Mouse (Mus musculus): ENCODE results near the gene Prodh2.

The Prodh2 gene

GRCm38 (mm10) chr7:30464816-30465300 is 28.6 kb upstream of the Prodh2 start:
- TF ChIP-seq GATA4 (IDR thresholded peaks at IDR 0.05; ENCODE audit: insufficient replicate concordance, low read length): no peak

- TF ChIP-seq GATA4 (IDR thresholded peaks at IDR 0.05; ENCODE audit: insufficient replicate concordance, low read length): no peak
Measured at GRCm38 (mm10) chr7:30472411-30472810, 21.0 kb upstream of the Prodh2 start.

DNA sequence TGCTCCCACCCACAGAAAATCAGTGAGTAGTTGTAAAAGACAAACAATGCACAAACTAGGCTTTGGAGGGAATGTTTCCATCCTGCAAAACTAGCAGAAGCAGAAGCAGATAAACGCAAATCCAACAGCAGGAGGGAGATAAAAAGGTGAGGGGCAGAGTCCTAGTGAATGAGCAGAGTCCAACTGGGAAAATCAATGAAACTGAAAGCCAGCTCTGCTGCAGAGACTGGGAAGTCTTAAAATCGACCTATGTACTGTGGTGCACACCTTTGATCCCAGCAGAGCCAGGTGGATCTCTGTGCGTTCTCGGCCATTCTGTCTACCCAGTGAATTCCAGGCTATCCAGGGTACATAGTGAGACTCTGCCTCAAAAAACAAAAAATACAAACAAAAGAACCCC is 18.4 kb upstream of the Prodh2 start:
- TF ChIP-seq GATA4 (IDR thresholded peaks at IDR 0.05; ENCODE audit: insufficient replicate concordance, low read length): peak; percentile 79; the same call in 1 of the 2 replicates

DNA sequence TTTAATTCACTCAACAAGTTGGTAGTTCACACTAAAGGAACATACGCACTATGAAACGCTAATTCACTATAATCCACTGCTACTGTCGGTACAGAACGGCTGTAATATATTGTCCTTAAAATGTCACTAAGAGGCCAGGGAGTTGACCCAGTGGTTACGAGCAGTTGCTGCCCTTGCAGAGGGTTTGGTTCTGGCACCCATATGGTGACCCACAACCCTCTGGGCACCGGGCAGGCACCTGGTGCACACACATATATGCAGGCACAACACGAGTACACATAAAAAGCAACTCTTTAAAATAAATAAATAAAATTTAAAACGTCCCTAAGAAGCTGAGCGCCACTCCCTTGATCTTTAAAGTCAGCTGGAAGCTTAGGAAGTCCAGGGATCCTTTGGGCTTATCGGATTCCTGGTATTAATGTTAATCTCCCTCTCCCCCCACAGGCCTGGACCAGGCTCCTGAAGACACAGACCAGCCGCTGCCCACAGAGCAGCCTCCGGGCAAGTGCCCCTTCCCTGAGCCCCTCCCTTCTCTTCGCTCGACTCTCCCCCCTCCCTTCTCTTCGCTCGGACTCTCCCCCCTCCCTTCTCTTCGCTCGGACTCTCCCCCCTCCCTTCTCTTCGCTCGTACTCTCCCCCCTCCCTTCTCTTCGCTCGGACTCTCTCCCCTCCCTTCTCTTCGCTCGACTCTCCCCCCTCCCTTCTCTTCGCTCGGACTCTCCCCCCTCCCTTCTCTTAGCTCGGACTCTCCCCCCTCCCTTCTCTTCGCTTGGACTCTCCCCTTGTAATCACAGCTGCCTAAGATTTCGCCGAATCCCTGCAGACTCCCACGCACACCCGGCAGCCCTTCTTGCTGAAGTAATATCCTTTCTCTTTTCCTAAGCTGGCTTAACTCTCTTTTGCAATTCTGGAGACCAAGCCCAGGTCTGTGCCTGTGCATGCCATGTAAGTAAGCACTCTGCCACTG is 15.7 kb upstream of the Prodh2 start:
- TF ChIP-seq GATA4 (IDR thresholded peaks at IDR 0.05; ENCODE audit: insufficient replicate concordance, low read length): no peak

DNA sequence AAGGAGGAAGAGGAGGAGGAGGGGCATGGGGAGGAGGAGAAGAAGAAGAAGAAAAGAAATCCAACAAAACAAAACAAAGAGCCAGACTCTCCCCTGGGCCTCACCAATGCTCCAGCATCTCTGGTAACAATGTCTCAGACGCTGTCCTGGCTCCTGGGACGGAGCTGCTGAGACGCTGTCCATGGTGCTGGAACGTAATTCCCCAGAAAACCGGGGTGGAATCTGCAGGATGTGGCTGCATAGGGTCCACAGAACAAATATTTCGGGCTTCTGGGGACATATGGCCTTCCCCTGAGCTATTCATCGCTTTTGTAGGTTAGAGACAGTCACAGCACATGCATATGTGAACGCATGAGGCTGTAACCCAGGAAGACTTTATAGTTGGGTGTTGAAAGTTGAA is 9.2 kb upstream of the Prodh2 start:
- no peak for TF ChIP-seq GATA4 (IDR thresholded peaks at IDR 0.05; ENCODE audit: insufficient replicate concordance, low read length)

DNA sequence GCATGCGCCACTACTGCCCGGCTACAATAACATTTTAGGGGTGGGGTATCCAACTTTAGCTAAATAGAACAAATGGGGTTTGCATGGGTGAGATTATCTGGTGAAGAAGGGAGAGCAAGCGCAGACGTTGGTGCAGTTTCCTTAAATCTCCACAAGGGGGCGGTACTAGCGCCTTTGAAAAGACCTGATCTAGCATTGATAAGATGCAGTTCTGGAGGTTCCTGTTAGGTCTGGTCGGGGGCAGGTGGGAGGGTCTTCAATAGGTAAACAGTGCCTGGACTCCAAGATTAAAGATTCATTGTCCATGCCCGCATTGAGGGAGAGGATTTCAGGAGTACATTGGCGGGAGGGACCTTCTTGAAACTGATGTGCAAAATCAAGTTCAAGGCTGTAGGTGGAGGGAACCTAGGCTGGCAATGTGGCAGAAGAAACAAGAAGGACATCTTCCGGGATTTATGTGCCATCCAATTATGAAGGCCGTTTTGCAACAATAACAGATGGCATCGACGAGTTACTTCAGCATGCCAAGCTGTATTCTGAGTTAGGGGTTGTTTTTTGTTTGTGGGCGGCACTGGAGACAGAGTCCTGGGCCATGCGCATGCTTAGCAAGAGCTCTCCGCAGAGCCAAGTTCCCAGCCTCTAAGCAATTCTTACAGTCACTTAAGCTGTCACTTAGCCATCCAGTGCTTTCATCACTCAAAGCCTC is 3.0 kb upstream of the Prodh2 start:
- peak; percentile 55; the same call in 1 of the 2 replicates for TF ChIP-seq GATA4 (IDR thresholded peaks at IDR 0.05; ENCODE audit: insufficient replicate concordance, low read length)

GRCm38 (mm10) chr7:30490957-30491307 is 2.5 kb upstream of the Prodh2 start:
- TF ChIP-seq GATA4 (IDR thresholded peaks at IDR 0.05; ENCODE audit: insufficient replicate concordance, low read length): no peak

GRCm38 (mm10) chr7:30492765-30493164 is 657 bp upstream of the Prodh2 start:
- no peak for TF ChIP-seq GATA4 (IDR thresholded peaks at IDR 0.05; ENCODE audit: insufficient replicate concordance, low read length)

GRCm38 (mm10) chr7:30508061-30508460 is 14.6 kb downstream of the Prodh2 start:
- TF ChIP-seq GATA4 (IDR thresholded peaks at IDR 0.05; ENCODE audit: insufficient replicate concordance, low read length): no peak

DNA sequence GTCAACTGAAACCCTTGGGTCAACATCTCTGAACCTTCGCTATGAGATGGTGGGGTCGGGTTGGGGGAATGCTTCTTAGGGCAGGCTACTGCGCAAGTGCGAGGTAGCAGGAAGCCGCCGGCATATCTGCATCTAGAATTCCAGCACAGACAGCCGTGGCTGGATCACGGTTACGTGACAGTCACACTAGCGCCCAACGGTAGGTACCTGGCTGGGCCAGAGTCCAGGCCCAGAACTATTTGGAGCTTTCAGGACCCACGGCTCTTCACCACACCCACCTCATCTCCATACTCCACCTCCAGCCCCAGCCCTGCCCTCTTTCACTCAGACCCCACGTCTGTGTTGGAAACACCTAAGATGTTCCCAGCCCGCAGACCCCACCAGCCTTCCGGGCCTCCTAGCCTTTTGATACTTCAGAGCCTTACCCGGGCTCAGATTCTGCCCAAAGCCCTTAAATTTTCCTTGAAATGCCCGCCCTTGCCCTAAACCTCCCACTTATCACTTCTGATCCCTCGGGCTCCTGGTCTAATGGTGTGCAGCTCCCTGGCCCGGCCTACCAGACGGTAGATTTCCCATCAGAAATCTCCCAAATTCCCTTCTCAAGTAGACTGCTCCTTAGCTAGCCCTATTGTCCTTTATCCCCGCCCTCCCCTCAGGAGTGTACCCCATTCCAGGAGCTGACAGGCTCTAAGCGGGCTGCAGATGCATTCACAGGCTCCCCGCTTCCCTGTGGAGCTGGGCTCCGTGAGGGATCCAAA is 21.8 kb downstream of the Prodh2 start:
- no peak for TF ChIP-seq GATA4 (IDR thresholded peaks at IDR 0.05; ENCODE audit: insufficient replicate concordance, low read length)

GRCm38 (mm10) chr7:30518325-30518724 is 24.9 kb downstream of the Prodh2 start:
- no peak for TF ChIP-seq GATA4 (IDR thresholded peaks at IDR 0.05; ENCODE audit: insufficient replicate concordance, low read length)

DNA sequence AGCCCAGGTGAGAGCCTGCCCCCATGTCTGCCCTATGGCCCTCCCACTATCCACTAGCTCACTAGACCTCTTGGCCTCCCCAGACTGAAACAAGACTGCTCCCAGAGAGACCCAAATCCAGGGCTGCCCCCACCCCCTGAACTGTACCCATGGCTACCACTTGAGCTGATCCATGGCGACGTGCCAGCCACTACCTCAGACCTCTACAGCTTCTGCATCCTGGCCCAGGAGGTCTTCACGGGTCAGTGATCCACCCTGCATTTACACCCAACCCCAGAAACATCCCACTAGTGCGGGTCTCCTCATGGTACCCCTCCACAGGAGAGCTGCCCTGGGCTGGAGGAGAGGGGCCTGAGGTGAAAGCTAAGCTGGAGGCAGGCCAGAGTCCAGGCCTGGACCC is 27.0 kb downstream of the Prodh2 start:
- no peak for TF ChIP-seq GATA4 (IDR thresholded peaks at IDR 0.05; ENCODE audit: insufficient replicate concordance, low read length)

DNA sequence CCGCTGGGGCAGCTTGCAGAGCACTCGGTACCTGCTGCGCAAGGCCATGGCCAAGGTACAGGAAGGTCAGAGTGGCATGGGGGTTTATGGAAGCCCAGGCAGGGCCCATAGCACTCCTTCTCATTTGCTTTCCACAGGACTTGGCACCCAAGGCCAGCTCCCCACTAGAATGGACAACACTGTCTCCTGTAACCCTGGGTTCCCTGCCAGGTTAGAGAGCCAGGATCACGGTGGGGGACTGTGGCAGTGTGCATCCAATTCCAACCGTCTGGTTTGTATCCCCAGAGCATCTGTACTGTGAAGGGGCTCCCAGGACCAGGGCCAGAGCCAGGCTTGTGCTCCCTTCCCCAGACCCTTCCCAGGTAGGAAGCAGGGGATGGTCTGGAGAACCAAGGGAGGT is 27.4 kb downstream of the Prodh2 start:
- no peak for TF ChIP-seq GATA4 (IDR thresholded peaks at IDR 0.05; ENCODE audit: insufficient replicate concordance, low read length)

GRCm38 (mm10) chr7:30522871-30523270 is 29.4 kb downstream of the Prodh2 start:
- TF ChIP-seq GATA4 (IDR thresholded peaks at IDR 0.05; ENCODE audit: insufficient replicate concordance, low read length): no peak

- no peak for TF ChIP-seq GATA4 (IDR thresholded peaks at IDR 0.05; ENCODE audit: insufficient replicate concordance, low read length)
Measured at GRCm38 (mm10) chr7:30524487-30524886, 31.1 kb downstream of the Prodh2 start.
